Mouse (Mus musculus) sigmoid colon, adult 10 weeks (tissue): ENCODE results near the gene Wnt4. TPM values are rescaled to one million over a fixed set of nuclear protein-coding genes. Genes with fewer than 3 reads are reported as not detected.

Source experiments
- polyA plus RNA-seq: library from polyadenylated mRNA; stranded (reverse); fragments of 350-450 nt; fragmentation: Illumina TruSeq; extraction: RNeasy Lipid Tissue Mini Kit (QIAGEN cat#74804); gene quantifications from one replicate; pipeline ENCODE4 v1.2.3, GENCODE M21; 2014; ENCODE audit warnings: low read depth, low replicate concordance

Wnt4 gene
- 0.16 TPM for polyA plus RNA-seq

DNA sequence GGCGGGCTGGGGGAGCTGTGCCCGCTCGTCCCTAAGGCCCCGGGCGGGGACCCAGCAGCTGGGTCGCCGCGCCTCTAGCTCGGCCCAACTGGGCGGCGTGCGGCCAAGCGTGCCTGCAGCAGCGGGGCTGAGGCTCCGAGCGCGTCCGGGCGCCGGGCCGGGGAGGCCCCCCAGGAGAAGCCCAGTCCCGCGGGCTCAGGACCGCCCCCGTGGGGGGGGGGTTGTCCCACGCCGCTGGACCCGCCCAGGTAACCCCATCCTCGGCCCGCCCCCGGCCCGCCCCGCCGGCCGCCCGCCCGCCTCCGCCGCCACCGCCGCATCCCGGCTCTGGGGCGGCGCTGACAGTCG is at the start of gene Wnt4:
Gene Wnt4 (plus strand): TSS at position 324 of the 348 bp plus-strand sequence.

Other genes starting within 250 kb of the Wnt4 start
- gene Zbtb40, start 228.7 kb upstream of the Wnt4 start, polyA plus RNA-seq: 1.0 TPM
- 1,083 TPM for gene Cdc42, start 80.2 kb downstream of the Wnt4 start, polyA plus RNA-seq
- gene Cela3a, start 132.3 kb downstream of the Wnt4 start, polyA plus RNA-seq: not detected
- gene Cela3b, start 153.1 kb downstream of the Wnt4 start, polyA plus RNA-seq: not detected
- not detected for gene 1700013G24Rik, start 175.8 kb downstream of the Wnt4 start, polyA plus RNA-seq
- 0.22 TPM for gene Hspg2, start 191.3 kb downstream of the Wnt4 start, polyA plus RNA-seq